Mouse (Mus musculus): ENCODE measurements around the gene 2010003K11Rik.
A peak's percentile ranks its signal among the peaks of the same experiment; 100 is the strongest.
"Not testable (repeated sequence)": the region's sequence is repeated elsewhere in the genome, so short reads cannot be mapped to it uniquely, and the experiment has no call there.

The 2010003K11Rik gene

DNA sequence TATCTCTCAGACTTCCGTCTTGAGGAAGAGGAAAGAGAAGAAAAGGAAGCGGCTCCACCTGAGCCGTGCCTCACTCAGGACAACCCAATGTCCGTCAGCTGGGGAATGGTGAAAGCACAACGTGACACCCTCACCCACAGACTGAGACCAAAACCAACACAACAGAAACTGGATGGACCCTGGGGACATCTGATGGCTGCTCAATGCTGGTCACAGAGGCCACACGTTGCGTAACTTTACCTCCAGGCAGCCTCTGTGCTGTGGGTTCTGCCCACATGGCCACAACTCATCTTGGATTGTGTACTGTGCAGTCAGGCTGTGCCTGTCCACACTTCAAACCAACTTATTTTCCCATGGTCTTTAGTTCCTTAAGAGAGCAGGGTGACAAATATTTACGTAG, 36.4 kb downstream of the 2010003K11Rik start:
- DNase-seq (ENCODE audit: low spot score in 2 of 2) = no peak

DNA sequence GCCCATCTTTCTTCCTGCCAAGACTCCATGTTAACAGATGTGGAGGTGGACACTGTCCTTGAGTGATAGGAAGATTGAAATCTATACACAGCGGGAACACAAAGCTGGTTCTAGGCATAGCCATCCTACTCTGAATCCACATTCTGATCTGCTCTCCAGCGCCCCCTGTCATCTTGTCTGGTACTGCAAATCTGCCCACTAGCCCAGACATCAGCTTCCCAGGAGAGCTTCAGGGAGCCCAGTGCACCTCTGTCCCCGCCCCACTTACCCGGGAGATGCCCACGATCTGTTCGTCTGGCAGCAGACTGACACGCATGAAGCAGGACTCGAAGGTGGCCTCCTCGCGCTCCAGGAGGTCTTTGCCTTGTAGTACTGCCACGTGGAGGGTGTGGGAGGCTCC, 42.2 kb downstream of the 2010003K11Rik start:
- DNase-seq (ENCODE audit: low spot score in 2 of 2) = no peak

DNA sequence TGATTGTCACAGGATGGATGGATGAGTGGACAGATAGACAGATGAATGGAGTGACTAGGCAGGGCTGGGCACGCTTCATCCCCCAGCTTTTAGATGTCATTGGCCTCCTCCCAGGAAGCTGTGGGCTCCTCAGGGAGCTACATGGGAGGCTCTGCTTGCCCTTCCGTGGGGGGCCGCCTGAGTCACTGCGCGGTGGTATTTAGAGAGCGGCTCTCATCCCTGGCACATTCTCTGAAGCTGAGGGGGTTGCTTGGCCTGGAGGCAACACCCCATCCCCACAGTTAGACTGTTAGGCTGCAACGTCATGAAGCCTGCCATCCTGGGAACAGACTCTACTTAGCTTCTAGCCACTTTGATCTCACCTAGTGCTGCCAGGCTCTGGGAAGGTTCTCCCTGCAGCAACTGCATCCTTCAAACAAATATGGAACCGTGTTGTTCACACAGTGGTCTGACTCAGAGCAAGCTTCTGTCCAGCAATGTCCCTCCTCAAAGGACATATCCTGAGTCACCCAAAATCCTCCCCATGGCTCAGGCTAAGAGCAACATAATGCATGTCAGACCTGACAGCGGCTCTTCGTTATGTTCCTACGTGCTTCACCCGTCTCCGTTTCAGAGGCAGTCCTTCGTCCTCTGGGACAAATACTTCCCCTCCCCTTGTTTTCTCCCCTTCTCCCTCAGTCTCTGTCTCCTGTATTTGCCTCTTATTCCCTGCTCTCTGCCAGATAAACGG, 43.1 kb downstream of the 2010003K11Rik start:
- peak in 1 of 2 experiments; percentile 28 for DNase-seq (ENCODE audit: low spot score in 2 of 2)

DNA sequence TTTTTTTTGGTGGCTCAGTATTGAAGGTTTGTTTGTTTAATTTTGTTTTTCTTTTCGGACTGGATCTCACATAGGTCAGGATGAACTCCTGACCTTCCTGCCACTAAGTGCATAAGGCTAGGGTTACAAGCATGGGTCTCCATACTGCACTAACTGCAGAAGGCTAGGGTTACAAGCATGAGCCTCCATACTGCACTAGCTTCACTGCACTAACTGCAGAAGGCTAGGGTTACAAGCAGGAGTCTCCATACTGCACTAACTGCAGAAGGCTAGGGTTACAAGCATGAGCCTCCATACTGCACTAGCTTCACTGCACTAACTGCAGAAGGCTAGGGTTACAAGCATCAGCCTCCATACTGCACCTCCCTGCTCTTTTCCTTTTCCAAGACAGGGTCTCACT, 44.3 kb downstream of the 2010003K11Rik start:
- not testable (repeated sequence) for DNase-seq (ENCODE audit: low spot score in 2 of 2)

DNA sequence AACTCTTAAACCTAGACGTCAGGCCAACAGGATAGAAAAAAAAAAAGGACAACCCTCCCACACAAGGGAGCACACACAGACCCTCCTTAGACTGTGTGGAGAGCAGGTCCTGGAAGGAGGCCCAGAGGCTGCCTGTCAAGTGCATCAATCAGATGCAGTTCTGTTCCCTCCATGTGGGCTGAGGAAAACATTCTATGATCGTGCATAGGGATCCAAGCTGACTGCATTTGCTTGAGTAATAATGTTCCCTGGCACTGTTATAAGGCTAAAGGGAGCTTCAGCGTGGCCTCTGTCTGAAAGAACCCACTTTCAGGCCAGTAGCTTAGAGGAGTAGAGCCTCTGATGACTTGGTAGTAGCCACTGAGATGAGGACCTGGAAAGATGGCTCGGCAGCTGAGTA, 45.9 kb downstream of the 2010003K11Rik start:
- DNase-seq (ENCODE audit: low spot score in 2 of 2) = no peak

DNA sequence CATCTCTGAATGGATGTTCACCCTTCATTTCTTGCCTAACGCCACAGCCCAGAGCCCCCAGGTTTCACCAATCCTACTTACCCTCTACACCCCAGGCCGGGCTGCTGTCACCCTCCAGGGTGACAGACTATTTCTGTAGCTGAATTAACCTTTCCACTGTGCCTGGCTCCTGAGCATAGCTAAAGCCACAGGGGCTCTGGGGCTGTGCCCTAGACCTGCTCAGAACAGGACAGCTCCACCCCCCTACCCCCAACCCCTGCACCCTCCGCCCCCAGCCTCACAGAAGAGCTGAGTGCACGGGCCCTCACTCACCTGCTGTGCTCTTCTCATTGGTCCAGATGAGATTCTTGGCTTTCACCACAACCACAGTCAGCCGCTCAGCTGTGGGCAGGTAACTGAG, 46.4 kb downstream of the 2010003K11Rik start:
- no peak for DNase-seq (ENCODE audit: low spot score in 2 of 2)

DNA sequence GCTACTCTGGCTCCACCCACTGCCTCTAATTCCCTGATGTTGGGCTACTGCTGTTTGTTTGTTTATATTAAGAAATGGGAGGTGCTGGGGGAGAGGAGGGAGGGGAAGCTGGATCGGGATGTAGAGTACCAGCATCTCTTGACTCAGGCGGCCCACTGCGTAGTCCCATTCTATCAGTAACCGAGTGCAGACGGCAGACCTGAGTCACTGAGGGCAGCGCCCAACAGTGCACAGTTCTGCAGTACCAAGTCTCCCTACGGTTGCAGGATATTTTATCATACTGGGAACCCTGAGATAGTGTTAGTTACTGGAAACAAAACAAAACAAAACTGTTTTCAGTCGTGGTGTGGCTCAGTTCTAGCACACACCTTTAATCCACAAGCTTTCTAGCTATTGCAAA, 47.3 kb downstream of the 2010003K11Rik start:
- DNase-seq (ENCODE audit: low spot score in 2 of 2) = no peak

DNA sequence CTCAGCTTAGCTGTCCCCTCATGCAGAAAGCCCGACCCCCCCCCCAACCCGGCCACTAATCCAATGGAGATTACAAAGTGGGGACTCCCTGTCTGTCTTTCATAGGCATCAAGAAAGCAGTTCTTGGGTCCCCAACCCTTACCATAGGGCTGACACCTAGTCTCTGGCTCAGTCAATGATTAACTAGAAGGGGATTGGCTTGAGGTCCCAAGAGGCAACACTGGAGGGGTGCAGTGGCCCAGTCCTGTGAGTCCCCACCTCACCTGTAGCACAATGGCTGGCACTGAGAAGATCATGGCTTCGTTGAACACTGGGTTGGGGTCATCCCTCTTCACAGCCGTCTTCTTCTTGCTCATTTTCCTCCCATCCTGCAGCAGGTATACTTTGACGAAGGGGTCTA, 47.7 kb downstream of the 2010003K11Rik start:
- no peak for DNase-seq (ENCODE audit: low spot score in 2 of 2)

DNA sequence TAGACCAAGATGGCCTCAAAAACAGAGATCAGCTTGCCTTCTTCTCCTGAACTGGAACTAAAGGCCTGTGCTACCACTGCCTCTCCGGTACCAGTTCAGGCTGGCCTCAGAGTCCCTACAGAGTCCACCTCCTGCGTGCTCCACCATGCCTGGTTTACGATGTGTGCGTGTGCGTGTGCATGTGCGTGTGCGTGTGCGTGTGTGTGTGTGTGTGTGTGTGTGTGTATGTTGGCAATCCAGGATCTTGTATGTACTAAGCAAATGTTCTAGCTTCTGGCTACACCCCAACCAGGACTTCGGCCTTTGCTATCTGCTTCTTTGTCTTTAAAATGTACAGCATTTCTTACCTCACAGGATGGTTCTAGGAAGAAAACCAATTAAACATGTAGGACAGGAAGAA, 49.2 kb downstream of the 2010003K11Rik start:
- no peak for DNase-seq (ENCODE audit: low spot score in 2 of 2)

DNA sequence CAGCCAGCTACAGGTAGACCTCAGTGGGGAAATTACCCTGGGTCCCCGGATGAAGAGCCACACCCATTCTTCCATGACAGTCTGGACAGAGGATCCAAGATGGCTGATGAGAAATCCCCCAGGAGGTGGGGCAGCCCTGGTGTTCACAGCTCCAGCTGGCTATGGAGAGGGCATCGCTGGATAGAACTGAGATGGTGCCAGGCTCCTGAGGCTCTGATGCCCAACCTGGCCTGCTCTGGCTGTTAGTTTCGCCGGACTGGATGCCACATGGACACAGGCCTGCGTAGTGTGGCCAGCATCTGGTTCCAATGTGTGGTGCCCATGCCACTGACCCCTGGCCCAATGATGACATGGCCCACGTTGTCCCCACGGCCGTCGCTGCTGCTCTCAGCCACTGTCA, 50.9 kb downstream of the 2010003K11Rik start:
- no peak for DNase-seq (ENCODE audit: low spot score in 2 of 2)
